Mouse (Mus musculus): ENCODE measurements at regions not wholly inside any gene's neighbourhood (a gene's known extent, or its start where the extent isn't known, plus 50 kb on each side); places are given as distances from the start of the nearest gene placed in this dataset.

DNA sequence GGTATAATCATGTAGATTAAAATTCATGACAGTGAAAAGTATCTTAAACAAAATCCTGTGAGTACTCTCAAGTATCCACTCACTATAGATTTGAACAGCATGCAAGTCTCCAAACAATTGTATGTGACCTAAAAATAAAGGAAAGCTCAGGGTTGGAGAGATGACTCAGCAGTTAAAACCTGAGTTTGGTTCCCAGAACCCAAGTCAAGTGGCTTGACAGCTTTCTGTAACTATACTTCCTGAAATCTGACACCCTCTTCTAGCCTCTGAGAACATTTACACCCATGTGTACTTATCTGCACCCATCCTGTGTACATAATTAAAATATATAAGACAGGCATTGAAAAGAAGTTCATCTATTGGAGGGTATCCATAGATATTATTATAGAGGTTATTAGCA is 770.2 kb upstream of the Sel1l start:
- ATAC-seq = no peak

DNA sequence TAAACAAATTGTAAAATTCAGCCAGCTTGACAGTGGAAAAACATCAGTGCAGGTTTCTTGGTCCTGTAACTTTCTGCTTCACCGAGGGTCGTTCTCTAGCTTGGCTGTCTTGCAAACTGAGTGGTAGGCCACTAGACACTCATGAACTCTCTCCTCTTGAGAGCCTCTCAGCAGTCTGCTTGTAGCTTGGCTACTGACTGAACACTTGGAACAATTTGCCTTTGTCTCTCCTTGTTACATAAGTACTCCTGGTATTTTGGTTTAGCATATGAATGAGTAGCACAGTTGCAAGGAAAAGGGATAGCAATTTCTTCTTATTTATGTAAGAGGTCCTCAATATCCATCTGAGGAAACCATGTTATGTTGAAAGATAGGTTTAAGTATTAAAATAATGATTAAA is 769.6 kb upstream of the Sel1l start:
- ATAC-seq = no peak

- ATAC-seq = no peak
These were observed 752.7 kb upstream of the Sel1l start for GRCm38 (mm10) chr12:92601673-92602072.

DNA sequence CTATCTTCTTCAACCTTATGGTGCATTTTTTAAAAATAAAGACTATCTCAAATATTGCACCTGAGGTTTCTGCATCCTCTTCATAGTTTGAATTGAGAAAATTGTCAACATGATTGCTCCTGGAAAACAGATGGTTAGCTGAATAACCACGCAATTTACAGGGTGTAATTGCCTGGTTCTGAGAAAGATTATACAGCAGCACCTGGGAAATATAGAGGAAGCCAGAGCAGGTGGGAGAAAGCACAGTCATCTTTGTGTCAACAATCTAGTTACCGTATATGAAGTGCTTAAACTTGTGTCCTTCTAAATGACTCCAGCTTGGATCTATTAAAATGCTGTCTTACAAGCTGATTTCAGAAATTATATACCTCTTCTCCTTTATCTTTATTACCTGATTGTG is 740.8 kb upstream of the Sel1l start:
- ATAC-seq = no peak

GRCm38 (mm10) chr12:92589305-92589704 is 740.3 kb upstream of the Sel1l start:
- ATAC-seq = no peak

DNA sequence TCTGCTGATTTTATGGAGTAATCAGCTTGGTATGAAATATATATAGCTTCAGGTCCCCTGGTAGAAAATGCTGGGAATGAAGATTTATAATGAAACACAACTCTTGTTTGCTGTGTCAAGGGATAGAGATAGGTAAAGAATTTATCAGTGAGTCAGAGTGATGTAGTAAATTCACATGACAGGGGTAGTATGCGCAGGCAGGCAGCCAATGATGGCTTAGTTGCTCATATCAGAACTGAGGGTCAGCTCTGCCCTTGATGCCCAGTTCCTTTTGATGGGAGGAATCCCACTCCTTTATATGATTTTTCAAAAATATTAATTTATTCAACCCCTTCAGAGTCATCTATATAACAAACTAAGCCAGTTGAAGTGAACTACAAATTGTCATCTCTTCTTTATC is 729.6 kb upstream of the Sel1l start:
- ATAC-seq = no peak

Data from inflammation-experienced regulatory T-cells, adult 6 months (primary cell).